Mouse (Mus musculus): ENCODE results near the gene Lcorl.

GRCm38 (mm10) chr5:45844723-45845122 is 12.7 kb downstream of the Lcorl start:
- TF ChIP-seq CTCF (IDR thresholded peaks at IDR 0.05; ENCODE audit: control insufficient read depth, insufficient read depth, low read length) (no peak), POLR2A (IDR thresholded peaks at IDR 0.05; ENCODE audit: borderline replicate concordance, control insufficient read depth, low read depth, low read length) (no peak)

Measured in bone marrow, adult 2 months (tissue).